Mouse (Mus musculus): ENCODE measurements at regions not wholly inside any gene's neighbourhood (a gene's known extent, or its start where the extent isn't known, plus 50 kb on each side); places are given as distances from the start of the nearest gene placed in this dataset.

DNA sequence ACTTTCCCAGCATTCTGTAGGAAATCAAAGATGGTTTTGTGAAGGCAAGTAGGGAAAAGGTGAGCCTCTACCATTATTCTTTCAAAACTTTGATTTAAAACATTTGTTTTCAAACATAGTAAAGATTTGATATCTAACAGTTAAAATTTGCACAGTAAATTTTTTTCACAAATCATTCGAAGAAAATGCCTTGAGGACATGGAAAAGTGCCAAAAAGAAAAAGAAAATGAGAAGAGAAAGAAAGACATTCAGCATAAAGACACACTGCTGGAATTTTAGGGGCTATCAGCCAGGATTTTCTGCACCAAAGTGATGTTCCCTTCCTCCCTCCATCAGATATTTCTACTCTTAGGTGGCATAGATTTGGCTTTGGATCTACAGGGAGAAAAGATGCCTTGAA, 90.2 kb downstream of the Rdh14 start:
- TF ChIP-seq CTCF (IDR thresholded peaks at IDR 0.05; ENCODE audit: control insufficient read depth, insufficient read depth, insufficient read length) (no peak), MYOD1 (IDR thresholded peaks at IDR 0.05; ENCODE audit: control insufficient read depth, insufficient read length, low read depth) (no peak), CEBPB (IDR thresholded peaks at IDR 0.05; ENCODE audit: low read depth) (no peak), MAX (IDR thresholded peaks at IDR 0.05) (no peak)

Measured in C2C12 (cell line).